Mouse (Mus musculus) heart, adult 18-20 months (tissue): ENCODE measurements around the gene Mrto4. TPM values are rescaled to one million over a fixed set of nuclear protein-coding genes. Genes with fewer than 3 reads are reported as not detected.
A peak's percentile ranks its signal among the peaks of the same experiment; 100 is the strongest.

ENCODE experiments used
- DNase-seq, 2 experiments: peaks; one replicate each; pipeline ENCODE4 v3.0.0; 2021 to 2022; ENCODE audit warnings: mixed read lengths in 1 of 2
- total RNA-seq, 2 experiments: library from RNA; stranded (reverse); gene quantifications; 2 replicates each; pipeline ENCODE4 v1.2.3; 2021

Mrto4 gene
- total RNA-seq, 2 experiments from 2014 or later: 26.0 to 30.7 TPM

- DNase-seq: no peak
These were observed 10.7 kb downstream of the Mrto4 start for GRCm38 (mm10) chr4:139341556-139342233.

DNA sequence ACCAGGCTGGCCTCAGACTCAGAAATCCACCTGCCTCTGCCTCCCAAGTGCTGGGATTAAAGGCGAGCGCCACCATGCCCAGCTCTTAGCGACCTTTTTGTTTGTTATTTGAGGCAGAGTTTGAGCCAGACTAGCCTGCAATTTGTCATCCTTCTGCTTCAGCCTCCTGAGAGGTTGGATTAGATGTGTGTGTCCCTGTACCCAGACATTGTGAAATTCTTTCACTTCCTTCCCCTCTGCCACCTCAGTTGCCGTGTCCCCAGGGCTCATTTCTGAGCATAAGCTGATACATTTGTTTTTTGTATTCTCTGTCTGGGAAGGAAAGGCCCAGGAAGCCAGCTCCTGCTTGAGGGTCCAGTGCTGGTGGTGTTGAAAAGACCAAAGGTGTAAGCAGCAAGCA is 11.5 kb downstream of the Mrto4 start:
- DNase-seq: no peak

- DNase-seq: no peak
These were observed 14.2 kb downstream of the Mrto4 start for GRCm38 (mm10) chr4:139338145-139338544.

DNA sequence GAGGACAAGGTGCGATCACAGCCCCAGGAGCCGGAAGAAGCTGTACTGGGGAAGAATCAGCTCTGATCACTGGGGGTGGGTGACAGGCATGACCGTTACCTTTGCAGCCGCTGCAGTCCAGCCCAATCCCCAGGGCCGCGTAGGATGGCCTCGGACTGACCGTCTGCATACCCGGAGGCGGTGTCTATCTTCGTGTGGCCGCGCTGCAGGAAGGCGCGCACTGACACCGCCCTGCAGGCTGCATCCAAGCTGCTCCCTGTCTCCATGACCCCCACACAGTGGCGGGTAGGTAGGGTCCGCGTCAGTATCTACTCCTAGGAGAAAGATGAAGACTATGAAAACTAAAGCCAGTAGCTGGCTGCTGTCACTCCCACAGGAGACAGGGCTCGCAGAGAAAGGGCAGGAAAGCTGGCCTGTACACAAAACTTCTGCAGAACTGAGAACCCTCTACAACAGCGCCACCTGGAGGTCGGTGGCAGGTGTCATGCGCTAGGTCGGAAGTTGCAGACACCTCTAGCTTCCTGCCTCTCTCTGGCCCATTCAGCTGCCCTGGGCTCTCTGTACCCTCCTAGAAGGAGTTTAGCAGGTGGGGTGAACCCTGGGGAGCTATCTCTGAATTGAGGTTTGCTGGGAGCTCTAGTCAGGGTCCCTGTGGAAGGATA is 15.4 kb downstream of the Mrto4 start:
- peak; percentile 75 to 89 for DNase-seq

DNA sequence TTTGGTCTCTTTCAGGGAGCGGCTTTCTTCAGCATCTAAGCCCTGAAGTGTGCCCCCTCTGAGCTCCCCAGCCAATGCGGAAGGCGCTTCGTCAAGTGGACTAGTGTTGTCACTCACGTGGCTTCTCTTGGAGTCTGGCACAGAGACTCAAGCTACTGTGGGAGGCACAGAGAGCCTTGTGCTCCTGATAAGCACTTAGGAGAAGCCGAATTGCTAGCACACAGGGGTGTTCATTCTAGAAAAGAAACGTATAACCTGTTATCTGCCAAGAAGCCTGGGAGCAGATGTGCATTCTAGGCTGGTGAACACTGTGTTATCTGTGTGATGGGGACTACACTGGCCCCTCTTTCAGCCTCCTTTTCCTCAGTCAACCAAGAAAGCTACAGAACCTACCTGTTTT is 16.9 kb downstream of the Mrto4 start:
- DNase-seq: no peak

- no peak for DNase-seq
These were observed 17.6 kb downstream of the Mrto4 start for GRCm38 (mm10) chr4:139334631-139335295.

GRCm38 (mm10) chr4:139330605-139331004 is 21.8 kb downstream of the Mrto4 start:
- DNase-seq: peak; percentile 77 to 79

DNA sequence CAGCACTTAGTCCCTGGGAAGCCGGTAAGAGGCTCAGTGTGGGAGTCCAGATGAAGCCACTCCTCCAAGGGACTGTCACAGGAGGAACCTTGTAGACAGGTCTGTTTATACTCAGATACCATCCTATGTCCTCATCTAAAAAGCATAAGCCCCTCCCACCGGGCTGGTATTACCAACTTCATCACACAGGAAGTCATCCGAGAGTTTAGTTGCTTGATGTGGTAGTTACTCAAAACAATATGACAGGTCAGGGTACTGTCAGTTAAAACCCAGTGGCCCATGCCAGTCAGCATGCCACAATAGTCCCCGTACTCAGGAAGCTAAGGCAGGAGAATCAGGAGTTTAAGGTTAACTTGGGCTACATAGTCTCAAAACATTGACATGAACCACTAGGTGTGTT is 32.6 kb downstream of the Mrto4 start:
- DNase-seq: no peak

GRCm38 (mm10) chr4:139318449-139318848 is 33.9 kb downstream of the Mrto4 start:
- no peak for DNase-seq

- peak in 1 of 2 experiments; percentile 64 for DNase-seq
These were observed 39.7 kb downstream of the Mrto4 start for GRCm38 (mm10) chr4:139312632-139313031.

GRCm38 (mm10) chr4:139311707-139312106 is 40.7 kb downstream of the Mrto4 start:
- no peak for DNase-seq

- no peak for DNase-seq
These were observed 41.3 kb downstream of the Mrto4 start for GRCm38 (mm10) chr4:139310899-139311701.

- peak; percentile 97 to 100 for DNase-seq
These were observed 42.0 kb downstream of the Mrto4 start, which contains the start of the genes Pqlc2 and Akr7a5 for GRCm38 (mm10) chr4:139310171-139310898. Pqlc2 (minus strand) TSS chr4:139310708. Akr7a5 (plus strand) TSS chr4:139310744.

DNA sequence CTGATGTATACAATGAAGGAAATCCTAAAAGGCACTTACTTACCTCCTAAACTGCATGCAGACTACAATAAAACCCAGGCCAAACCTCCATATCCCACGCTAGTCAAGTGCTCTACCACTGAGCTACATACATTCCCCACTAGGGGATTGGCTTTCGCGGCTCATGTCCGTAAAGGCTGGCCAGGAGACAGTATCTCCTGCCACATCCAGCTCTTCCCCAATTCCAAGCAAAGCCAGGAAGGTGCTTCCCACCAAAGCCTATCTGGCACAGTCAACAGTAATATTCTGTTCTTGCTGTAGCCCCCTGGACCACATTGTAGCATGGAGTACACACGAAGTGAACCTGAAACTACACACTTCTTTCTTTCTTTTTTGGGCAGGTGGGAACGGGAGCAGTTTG is 42.7 kb downstream of the Mrto4 start:
- DNase-seq: no peak

- DNase-seq: peak in 1 of 2 experiments; percentile 69
These were observed 44.5 kb downstream of the Mrto4 start for GRCm38 (mm10) chr4:139307916-139308315.

GRCm38 (mm10) chr4:139305521-139305920 is 46.9 kb downstream of the Mrto4 start:
- no peak for DNase-seq

DNA sequence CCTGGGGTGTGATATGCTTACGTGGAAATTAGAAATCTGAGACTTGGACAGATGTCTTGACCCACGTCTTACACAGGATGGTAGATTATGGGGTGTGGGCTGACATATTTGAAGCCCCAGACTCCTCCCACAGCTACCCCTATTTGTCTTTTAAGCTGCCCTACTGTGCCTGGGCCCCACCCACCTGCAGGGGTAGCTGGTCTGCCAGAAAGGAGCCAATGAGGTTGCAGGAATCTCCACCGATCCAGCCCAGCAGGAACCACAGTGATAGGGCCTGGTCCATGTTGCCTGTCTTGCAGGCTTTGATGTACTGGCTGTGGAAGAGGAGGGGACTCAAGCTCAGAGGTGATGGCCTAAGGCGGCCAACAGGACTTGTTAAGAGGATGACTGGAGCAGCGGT is 50.1 kb downstream of the Mrto4 start:
- DNase-seq: no peak

GRCm38 (mm10) chr4:139301780-139302179 is 50.6 kb downstream of the Mrto4 start:
- DNase-seq: no peak

DNA sequence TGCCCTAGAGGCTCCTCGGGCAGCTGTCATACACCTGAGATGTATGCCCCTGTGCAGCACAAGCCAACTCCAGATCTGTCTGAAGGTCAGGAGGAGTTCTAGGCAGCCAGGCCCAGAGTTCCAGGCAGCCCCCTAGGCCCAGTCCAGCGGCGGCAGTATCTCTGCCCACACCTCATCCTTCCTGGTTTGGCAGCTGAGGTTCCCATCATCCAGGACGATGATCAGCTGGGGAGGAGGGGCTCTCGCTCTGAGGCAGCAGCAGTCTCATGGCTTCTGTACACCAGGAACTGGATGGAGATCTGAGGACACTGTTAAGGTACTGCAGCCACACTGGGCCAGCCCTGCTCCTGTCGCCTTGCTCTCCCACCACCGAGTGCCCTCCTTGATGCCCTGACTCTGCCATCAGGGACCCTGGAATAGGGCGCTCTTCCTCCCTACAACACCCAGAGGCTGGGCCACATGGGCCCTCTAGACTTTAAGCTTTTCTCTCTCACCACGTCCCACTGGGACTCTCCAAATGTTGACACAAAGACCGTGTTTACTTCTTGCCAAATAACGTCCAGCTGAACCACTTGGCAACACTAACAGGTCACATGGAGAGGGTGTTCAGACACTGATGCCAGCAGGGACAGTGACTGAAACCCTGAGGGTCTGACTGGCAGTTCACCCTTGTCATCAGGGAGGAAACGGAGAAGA is 53.6 kb downstream of the Mrto4 start:
- no peak for DNase-seq

GRCm38 (mm10) chr4:139297566-139297965 is 54.8 kb downstream of the Mrto4 start:
- DNase-seq: peak; percentile 75 to 77
